Mouse (Mus musculus) adrenal gland, postnatal 4 days (tissue): ENCODE measurements around the gene Zfp536. TPM values are rescaled to one million over a fixed set of nuclear protein-coding genes. Genes with fewer than 3 reads are reported as not detected.
"Not testable (repeated sequence)": the region's sequence is repeated elsewhere in the genome, so short reads cannot be mapped to it uniquely, and the experiment has no call there.

ENCODE experiments used
- DNase-seq, 2 experiments: peaks; one replicate each; pipeline ENCODE4 v3.0.0; 2021 to 2022; ENCODE audit warnings: low spot score in 2 of 2, mixed read lengths in 2 of 2
- total RNA-seq, 2 experiments: library from RNA; stranded (reverse); gene quantifications; 2 replicates each; pipeline ENCODE4 v1.2.3; 2021

The Zfp536 gene
- total RNA-seq, 2 experiments from 2014 or later, result 10.3 TPM

DNA sequence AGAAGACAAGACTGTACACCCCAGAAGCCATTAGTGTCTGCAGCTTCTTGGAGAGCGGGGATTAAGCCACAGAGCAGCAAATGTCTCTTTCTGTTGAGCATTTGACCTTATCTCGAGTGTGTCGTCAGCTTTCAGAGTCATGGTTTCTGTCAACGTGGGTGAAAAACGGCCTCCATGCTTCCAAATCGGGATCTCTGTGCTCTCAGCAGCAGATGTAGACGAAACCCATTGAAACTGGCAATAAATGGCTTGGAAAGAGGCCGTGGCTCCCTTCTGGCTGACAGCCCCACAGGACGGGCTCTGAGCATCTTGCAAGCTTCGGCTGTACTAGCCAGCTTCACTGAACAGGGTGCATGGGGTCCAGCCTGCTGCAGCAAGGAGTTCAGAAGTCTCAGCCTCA, 159.1 kb downstream of the Zfp536 start:
- no peak for DNase-seq

DNA sequence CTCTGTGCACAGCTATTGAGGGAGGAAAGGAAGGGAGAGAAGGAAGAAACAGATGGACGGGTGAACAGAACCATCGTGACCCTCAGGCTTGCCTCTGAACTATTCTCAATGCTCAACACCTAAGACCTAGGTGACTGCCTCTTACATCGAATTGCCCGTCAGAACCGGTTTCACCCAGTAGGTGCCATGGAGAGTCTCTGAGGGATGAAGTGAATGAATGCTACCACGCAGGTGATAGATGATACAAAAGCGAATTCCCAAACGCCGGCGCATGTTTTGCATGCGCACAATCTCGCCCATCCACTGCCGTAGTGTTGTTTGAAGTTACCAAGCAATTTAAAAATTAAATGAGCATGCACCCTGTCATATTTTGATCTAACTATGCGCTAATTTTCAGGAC, 164.9 kb downstream of the Zfp536 start:
- DNase-seq, result no peak

DNA sequence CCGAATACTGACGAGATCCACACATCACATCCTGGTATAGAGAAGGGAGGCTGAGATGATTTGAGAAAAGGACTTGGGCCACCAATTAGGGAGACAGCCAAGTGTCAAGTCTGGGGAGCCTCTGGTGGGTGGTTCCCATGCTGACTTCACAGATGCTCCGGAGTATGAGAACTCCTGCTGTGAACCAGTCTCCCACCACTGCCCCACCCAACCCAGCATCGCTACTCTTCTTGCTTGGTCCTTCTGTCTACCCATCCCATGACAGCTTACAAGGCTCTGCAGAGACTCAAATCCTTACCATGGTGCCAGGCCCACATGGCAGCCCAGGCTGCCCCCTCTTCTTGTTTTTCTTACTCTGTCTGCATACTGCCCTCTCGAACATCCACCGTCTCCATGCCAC, 165.5 kb downstream of the Zfp536 start:
- no peak for DNase-seq

DNA sequence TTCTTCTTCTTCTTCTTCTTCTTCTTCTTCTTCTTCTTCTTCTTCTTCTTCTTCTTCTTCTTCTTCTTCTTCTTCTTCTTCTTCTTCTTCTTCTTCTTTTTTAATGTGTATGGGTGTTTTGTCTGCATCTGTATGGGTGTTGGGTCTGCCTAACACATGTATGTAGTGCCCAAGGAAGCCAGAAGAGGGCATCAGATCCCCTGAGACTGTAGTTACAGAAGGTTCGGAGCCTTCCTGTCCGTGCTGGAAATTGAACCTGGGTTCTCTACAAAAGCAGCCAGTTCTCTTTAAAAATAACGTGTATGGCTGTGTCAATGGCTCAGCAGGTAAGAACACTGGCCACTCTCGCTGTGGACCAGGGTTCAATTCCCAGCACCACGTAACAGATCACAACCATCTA, 167.0 kb downstream of the Zfp536 start:
- DNase-seq, result no peak

DNA sequence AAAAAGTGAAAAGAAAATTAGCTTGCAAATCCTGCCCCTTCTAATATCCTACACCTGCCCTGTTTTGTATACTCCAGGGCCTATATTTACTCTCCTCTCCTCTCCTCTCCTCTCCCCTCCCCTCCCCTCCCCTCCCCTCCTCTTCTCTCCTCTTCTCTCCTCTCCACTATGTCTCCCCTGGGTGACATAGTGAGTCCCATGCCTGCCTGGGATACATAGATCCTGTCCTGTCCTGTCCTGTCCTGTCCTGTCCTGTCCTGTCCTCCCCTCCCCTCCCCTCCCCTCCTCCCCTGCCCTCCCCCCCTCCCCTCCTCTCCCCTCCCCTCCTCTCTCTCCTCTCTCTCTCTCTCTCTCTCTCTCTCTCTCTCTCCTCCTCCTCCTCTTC, 169.9 kb downstream of the Zfp536 start:
- not testable (repeated sequence) for DNase-seq

DNA sequence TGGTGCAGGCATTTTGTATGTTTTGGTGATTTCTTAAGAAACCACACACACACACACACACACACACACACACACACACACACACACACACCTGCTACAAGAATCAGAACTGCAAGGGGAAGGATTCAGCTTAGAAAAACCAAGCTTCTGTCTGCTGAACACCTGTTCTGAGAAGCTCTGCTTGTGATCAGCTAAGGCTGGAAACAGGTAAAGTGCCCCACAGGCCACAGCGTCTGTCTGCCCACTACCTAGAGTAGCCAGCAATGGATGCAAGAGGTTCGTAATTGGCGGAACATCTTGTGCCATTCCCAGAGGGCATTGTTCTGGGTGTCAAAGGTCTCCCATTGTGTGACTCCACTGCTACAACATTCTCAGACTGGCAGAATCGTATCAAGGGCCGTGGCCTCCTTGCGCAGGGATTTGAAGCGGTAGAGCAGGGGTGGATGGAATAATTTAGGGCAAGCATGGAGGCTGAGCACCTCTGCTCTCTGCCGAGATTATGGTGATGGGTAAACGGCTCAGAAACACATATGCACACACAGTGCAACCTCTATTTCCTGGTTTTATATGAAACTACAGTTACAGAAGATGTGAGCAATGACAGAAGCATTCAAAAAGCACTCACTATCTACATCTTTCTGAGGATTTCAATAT, 170.4 kb downstream of the Zfp536 start:
- no peak for DNase-seq

DNA sequence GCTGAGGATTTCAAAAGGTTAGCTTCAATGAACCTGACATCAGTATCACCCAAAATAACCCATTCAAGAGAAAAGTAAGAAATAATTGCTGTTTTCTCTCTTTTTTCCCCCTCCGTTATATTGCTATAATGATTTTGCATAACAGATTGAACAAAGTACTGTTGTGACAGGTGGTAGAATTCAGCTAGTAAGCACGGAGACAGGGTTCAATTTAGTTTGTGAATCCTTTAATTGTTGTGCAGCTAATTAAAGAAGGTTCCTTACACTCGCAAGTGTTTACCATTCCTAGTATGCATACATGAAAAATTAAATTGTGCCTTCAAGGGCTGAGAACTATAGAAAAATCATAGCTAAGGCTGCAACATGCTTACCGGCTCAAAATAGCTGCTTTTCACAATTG, 173.1 kb downstream of the Zfp536 start:
- DNase-seq, result no peak

DNA sequence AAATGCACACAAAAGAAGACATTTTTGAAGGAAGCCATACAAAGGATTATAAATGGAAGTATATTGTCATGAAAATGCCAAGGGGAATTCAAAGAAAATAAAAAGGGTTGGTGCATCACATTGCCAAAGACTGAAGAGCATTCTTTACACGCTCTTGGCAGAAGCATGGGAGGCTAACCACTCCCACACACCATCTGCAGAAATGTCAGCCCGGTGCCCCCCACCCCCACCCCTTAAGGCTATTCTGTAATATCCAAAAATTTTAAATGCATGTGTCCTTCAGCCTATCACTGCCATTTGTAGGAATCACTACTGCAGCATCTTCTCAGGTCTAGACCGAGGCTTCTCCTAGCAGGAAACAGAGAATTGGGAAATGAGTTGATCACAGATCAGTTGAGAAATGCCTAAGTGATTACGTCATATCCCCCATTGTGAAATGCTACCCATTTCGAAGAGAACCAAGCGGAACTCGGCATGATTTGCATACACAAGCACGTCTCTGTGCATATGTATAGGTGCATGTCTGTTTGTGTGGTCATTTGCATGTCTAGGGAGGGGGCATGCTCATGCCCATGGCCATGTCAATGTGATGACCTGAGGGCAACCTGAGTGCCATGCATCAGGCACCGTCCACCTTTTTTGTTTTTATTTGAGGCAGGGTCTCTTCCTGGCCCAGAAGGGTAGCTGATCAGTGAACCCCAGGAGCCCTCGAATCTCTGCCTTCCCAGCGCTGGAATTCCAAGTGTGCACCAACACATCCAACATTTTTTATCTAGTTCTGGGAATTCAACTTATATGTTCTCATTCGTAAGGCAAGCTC, 179.0 kb downstream of the Zfp536 start:
- DNase-seq, result no peak

DNA sequence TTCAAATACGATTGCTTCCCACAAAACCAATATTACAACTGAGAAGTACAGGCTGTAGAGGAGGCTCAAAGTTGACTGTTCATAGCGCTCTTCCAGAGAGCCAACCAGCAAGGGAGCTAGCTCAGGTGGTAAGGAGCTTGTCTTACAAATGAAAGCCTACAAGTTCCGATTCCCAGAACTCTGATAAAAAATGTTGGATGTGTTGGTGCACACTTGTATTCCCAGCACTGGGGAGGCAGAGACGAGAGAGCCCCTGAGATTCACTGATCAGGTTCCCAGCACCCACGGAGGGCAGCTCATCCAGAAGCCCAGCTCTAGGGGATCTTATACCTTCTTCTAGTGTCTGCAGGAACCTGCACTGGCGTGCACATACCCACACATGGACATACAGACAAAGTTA, 179.9 kb downstream of the Zfp536 start:
- DNase-seq, result no peak

DNA sequence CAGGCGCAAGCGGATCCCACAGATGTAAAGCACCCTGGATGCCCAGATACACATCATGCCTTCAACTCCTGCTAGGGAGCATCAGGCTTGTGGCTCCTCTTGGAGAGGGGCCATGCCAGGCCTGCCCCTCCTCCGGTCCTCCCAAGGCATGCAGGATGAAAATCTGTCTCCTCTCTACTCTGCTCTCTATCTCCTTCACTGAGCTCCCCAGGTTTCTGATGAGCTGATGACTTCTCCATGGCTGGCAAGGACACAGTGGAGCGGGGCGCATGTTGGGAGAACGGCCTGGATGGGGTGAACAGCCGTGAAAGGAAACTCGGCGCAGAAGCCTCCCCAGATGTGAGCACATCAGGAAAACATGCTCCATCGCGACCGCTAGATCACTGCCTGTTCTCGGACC, 186.7 kb downstream of the Zfp536 start:
- DNase-seq, result no peak

DNA sequence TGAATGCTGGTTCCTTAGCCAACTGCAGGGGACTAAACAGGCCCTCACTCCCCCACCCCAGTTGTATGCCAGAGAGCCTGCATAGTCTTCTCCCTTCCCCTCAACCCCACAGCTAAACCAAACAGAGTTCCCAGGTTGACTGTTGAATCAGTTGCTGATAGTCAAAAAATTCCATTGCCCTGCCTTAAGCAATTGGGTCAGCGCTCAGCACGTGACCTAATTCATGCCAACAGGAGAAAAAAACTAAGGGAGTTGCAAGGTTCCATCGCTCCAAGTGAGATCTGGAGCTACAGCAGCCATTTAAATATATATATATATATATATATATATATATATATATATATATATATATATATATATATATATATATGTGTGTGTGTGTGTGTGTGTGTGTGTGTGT, 192.2 kb downstream of the Zfp536 start:
- no peak for DNase-seq

DNA sequence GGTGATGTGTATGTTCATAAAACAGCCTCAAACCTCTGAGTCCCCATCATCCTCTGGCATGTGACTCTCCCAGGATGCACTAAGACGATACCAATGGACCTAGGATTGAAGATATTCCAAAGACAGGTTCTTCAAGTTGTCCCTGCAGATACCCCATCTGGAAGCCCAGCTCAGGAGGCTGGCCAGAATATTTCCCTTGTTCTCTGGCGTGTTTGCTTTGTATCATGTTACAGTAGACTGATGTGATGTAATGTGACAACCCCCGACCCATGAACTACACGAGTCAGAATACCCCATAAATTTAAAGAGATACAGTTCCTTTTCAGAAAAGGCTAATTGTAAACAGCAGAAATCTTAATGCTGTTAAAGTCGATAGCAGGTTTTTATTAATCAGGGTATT, 192.9 kb downstream of the Zfp536 start:
- DNase-seq, result no peak

DNA sequence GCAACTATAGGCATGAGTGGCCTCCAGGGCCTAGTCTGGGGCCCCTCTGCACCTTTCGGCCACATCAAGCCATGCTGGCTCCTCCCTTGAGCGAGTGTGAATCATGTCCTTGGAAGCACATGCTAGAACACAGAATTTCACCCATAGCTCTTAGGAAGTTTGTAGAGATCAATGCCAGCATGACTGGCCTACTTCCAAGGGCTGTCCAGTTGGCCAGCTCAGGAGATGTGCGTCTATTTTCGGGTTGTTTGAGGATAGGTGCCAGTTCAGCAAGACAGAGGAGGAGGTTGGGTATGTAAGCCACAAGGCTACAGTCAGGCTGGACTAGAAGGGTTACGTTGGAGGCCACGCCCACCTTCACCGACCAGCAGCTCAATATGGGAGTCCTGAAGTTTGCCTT, 201.4 kb downstream of the Zfp536 start:
- no peak for DNase-seq

DNA sequence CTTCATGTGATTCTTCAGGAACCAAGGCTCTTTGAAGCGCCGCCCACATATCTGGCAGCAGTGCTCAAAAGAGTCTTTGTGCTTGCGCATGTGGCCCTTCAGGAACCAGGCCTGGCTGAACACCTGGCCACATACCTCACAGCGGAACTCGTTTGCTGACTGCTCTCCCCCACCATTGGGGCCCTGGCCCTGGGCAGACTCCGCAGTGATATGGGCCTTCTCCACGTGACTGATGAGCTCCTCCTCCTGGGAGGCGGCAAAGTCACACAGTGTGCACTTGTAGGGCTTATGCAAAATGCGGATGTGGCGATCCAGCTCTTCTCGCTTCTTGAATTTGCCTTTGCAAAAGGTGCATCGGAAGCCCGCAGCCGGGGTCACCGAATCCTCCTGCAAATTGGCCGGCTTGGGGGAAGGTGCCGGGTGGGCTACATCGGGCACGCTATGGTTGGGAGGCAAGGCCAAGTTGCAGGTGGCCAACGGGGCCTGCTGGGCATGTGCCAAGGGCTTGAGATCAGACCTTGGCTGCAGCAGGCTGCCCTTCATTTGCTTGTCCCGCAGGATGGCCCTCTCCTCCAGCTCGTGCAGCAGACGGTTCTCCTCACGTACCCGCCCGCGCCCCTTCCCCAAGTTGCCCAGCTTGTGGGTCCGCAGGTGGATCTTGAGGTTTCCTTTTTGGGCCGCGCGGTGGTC, 204.5 kb downstream of the Zfp536 start:
- DNase-seq, result no peak

DNA sequence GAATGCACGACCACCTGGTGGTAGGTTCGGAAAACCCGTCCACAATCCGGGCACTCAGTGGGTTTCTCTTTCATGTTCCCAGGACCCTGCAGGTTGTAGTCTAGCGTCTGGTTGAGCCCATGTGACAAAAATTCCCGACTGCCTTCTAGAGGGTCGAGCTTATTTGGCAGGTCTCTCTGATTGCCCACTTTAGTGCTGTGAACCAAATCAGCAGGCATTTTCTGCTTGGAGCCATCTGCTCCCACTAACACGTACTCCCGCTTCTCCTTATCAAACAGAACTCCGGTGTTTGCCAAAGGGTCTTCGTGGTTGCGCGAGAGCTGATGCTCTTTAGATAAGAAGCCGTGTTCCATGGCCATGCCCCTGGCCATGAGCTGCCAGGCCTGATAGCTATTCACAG, 205.4 kb downstream of the Zfp536 start:
- no peak for DNase-seq

DNA sequence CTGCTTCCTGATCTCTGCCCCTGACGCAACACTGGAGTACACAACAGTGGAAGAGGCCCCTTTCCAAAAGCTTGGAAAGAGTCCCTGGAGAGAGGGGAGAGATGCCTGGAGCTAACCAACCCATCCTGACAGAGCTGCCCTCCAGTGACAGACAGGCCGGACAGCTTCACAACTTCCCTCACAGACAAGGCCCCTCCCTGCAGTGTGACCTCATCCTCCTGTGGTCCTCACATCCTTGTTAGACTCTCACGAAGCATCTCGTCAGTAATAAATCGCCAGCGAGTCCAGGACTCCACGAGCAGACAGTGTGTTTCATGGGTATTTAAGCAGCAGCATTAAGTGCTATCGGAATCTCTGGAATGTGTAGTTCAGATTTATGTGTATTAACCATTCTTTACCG, 207.4 kb downstream of the Zfp536 start:
- DNase-seq, result no peak

DNA sequence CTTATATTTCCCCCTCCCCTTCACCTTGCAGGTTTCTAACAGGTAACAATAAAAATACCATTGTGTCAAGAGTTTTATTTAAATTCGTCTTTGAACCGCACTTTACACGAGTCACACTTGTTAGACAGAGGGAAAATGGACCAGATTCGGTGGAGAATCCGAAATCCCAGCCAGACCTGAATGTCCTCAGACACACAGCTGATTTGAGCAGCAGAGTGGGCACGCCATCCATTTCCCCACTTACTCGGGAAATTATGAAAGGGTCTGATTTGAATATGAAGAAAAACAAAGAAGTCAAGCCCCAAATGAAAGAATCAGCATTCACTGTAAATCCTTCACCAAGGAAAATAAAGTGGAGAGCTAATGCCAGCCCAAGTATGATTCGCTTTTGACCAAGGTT, 208.1 kb downstream of the Zfp536 start:
- no peak for DNase-seq

DNA sequence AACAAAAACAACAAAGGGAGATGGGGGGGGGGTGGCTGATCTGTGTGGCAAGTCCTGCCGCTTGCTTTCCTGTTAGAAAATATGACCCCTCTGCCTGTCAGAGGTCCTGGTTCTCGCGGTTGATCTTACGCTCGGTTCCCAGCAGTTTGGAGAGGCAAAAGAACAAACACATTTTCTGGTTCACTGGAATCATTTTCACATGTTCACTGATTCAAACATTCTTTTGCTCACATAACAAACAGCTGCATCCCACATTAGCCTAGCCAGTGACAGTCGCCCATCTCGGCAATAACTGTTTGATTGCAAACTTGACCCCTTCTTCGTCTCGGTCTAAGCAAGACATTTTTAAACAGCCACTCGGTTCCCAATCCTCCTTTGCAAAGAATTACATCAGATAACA, 208.8 kb downstream of the Zfp536 start:
- no peak for DNase-seq

DNA sequence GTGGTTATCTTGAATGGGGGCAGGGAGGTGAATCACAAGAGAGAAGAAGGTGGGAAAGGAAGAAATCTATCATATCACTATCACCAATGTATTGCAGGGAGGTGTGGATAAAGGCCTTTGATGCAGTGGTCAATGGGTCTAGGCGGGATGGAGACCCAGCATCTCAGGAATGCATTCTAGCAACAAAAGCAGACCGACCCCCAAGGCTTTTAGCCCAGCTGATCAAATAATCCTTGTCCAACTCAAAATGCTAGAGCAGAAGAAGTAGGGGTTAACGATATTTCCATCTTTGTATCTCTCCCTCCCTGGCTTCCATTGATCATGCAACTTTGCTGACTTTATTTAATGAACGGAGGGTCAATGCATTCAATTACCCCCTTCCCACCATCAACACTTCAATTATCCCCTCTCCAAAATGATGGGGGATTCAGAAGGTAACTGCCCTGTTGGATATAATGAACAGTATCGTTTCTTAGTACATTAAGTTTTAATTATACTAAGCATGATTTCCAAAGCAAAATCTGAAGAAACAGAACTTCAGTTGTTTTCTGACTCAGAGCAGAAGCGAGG, 209.5 kb downstream of the Zfp536 start:
- DNase-seq, result no peak

DNA sequence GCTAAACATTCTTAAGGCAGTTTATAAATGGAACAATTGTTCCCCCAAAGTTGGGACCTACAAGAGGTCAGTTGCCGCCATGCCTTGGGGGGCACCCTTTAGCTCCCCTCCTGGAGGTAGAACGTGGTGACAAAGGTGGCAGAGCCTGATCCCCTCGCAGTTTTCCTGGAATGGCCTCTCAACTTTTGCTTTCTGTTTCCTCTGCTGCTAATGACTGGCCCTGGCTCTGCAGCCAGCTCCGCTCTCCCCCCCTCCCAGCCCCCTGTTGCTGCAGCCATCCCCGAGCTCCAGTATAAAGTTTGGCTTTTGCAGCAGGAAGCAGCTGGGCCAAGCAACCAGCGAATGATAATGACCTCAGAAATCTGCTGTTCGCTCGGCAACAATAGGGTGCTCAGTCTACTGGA, 210.3 kb downstream of the Zfp536 start:
- DNase-seq, result no peak

DNA sequence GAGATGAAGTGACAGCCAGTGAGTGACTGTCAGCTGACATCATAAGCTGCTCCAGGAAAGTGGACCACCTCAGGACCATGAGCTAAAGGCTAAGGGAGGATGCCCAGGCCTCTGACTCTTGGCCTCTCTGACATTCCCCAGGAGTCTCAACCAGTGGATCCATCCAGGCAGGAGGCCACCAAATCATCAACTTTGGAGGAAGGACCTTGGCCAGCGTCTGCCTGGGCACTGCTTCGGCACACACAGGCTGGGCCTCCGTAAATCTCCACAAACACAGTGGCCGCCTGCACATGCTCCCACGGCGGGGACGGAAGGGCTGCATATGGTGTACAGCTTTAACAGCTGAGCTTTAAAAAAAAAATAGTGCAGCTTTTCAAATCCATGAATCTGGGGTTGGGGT, 210.9 kb downstream of the Zfp536 start:
- DNase-seq, result no peak

DNA sequence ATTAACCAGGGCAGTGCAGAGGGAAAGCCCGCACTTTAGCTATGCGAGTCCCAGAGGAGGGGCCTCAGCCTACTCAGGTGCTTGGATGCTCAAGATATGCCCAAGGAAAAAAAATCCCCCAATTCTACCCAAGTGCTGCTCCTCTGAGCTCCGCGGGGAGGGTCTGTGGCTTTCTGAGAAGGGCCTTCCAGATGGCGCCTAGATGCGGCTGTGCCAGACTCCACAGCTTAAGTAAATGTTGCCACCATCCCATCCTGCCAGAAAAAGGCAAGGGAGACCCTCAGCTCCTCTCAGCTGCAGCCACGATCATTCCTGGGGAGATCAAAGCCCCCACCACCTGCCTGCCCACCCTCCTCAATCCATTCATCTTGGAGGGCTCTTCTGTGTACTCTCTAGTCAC, 212.9 kb downstream of the Zfp536 start:
- no peak for DNase-seq
